Mouse (Mus musculus): Measurements from ENCODE around the gene Nmnat3. TPM values are rescaled to one million over a fixed set of nuclear protein-coding genes. Genes with fewer than 3 reads are reported as not detected.

Gene Nmnat3
- polyA plus RNA-seq, 1 experiment: not detected

DNA sequence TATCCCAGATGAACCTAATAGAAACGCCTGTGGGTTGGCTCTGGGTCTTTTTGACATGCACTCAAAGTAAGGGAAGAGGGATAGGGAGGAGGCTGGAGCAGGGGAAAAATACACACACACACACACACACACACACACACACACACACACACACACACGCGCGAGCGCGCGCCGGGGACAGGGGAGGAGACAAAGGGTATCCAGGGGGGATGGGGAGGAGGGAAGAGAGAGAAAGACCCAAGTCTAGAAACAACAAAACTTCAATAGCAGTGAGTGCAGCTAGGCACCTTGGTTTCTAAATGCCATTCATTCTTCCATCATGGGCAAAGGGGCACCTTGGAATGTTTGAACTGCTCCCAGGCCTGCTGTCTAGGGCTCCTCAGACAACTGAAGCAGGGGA, 82.5 kb downstream of the Nmnat3 start:
- TF ChIP-seq CTCF (IDR thresholded peaks at IDR 0.05; ENCODE audit: insufficient read depth, low read depth, low read length): no peak
- no peak for TF ChIP-seq POLR2A (IDR thresholded peaks at IDR 0.05; ENCODE audit: insufficient read depth, low read depth, low read length)
- H3K27ac ChIP-seq (ENCODE audit: insufficient read depth, low read depth, low read length): no peak overlapping the region
- WGBS: 69% methylated on average over 8 of the region's 8 CpGs
- no peak overlapping the region for H3K4me3 ChIP-seq (ENCODE audit: insufficient read depth, low read depth, low read length)
- H3K4me1 ChIP-seq (ENCODE audit: control insufficient read depth, insufficient read depth, low read length): no peaks in the 10 kb centered on the region

DNA sequence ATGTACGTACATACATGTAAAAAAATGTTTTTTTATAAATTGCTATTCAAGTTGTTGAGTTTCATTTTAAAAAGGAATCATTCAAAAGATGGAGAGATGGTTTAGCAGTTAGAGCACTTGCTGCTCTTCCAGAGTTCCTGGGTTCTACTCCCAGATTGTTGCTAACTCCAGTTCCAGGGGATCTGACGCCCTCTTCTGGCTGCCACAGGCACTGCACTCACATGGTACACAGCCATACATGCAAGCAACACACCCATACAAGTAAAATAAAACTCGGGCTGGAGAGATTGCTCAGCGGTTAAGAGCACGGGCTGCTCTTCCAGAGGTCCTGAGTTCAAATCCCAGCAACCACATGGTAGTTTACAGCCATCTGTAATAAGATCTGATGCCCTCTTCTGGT, 86.1 kb downstream of the Nmnat3 start:
- 97% methylated on average over 5 of the region's 5 CpGs for WGBS
- H3K4me1 ChIP-seq (ENCODE audit: control insufficient read depth, insufficient read depth, low read length): peaks cover 3% of the 10 kb centered on the region
- TF ChIP-seq POLR2A (IDR thresholded peaks at IDR 0.05; ENCODE audit: insufficient read depth, low read depth, low read length): no peak
- no peak for TF ChIP-seq CTCF (IDR thresholded peaks at IDR 0.05; ENCODE audit: insufficient read depth, low read depth, low read length)
- H3K27ac ChIP-seq (ENCODE audit: insufficient read depth, low read depth, low read length): no peak overlapping the region
- H3K4me3 ChIP-seq (ENCODE audit: insufficient read depth, low read depth, low read length): no peak overlapping the region

DNA sequence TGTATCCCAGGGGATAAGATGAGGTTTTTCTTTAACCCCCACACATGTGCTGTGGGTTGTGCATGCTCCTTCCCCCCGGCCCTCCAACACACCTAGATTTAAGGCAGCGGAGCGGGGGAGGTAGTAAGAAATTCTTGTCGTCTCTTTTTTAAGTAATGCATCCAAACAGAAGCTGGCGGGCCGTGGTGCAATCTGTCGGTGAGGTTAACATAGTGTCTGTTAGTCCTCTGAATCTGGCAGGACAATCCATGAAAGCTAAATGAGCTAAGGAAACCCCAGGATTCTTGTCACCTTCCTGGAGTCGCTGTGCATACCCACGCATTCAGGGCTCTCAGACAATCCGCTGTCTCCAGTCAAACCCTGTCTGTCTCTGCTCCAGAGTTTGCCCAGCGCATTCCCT, 87.7 kb downstream of the Nmnat3 start:
- TF ChIP-seq CTCF (IDR thresholded peaks at IDR 0.05; ENCODE audit: insufficient read depth, low read depth, low read length) (no peak), POLR2A (IDR thresholded peaks at IDR 0.05; ENCODE audit: insufficient read depth, low read depth, low read length) (no peak)
- Histone ChIP-seq H3K27ac (ENCODE audit: insufficient read depth, low read depth, low read length) (no peak overlapping the region), H3K4me1 (ENCODE audit: control insufficient read depth, insufficient read depth, low read length) (peaks cover 3% of the 10 kb centered on the region), H3K4me3 (ENCODE audit: insufficient read depth, low read depth, low read length) (no peak overlapping the region)
- 77% methylated on average over 11 of the region's 11 CpGs for WGBS

DNA sequence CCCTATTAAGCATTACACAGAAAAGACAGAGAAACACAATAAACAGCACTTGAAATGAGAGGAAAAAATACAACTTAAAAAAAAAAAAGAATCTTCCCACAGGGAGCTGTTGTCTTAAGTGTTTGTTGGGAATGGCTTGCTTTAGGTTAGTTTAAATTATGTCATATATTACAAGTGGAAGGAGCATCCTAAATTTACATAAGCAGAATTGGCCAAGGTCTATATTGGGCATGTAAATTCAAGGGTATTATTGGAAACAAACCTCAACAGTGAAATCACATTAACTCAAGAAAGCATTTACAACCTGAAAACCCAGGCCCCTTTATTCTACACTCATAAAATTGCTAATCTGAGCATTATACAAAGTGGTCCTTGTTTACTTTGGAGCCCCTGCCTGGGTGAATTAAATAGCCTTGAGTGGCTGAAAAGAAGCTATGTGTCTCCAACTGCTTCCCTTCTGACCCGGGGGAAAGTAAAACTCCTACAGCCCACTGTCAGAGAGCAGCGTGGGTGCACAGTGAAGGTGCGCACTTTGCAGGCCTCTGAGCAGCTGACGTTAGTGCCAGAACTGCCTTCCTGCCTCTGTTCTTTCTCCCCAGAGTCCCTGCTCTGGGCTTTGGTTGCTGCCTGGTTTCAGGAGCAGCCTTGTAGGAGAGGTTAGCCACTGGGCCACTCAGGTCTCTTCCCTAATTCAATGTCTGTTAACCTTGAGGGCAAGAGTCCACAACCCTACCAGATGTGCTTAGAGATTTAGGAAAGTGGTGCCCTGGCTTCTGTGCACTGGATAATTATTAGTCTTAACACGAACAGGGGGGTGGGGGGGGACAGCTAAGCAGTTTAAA, 88.3 kb downstream of the Nmnat3 start:
- 43% methylated on average over 5 of the region's 5 CpGs for WGBS
- H3K4me1 ChIP-seq (ENCODE audit: control insufficient read depth, insufficient read depth, low read length): peaks cover 3% of the 10 kb centered on the region
- no peak overlapping the region for H3K4me3 ChIP-seq (ENCODE audit: insufficient read depth, low read depth, low read length)
- TF ChIP-seq CTCF (IDR thresholded peaks at IDR 0.05; ENCODE audit: insufficient read depth, low read depth, low read length): no peak
- no peak for TF ChIP-seq POLR2A (IDR thresholded peaks at IDR 0.05; ENCODE audit: insufficient read depth, low read depth, low read length)
- no peak overlapping the region for H3K27ac ChIP-seq (ENCODE audit: insufficient read depth, low read depth, low read length)

DNA sequence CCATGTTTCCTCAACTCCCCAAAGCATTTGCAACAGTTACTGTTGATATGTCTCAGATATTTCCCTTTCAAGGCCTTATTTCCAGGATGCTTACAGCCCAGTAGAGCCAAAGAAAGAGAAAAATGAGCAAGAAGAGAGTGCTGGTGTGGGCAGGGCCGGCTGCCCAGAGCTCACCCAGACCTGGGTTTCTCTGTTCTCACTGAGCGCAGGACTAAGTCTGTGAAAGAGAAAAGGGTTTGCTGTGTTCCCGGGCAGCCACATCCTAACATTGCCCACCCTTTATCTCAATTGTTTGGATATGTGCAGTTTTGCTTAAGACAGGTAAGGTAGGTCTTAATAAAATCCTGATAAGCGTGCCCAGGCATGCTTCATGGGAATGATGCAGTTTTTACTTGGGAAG, 92.5 kb downstream of the Nmnat3 start:
- TF ChIP-seq CTCF (IDR thresholded peaks at IDR 0.05; ENCODE audit: insufficient read depth, low read depth, low read length) (no peak), POLR2A (IDR thresholded peaks at IDR 0.05; ENCODE audit: insufficient read depth, low read depth, low read length) (no peak)
- WGBS: 86% methylated on average over 4 of the region's 4 CpGs
- H3K27ac ChIP-seq (ENCODE audit: insufficient read depth, low read depth, low read length): no peak overlapping the region

DNA sequence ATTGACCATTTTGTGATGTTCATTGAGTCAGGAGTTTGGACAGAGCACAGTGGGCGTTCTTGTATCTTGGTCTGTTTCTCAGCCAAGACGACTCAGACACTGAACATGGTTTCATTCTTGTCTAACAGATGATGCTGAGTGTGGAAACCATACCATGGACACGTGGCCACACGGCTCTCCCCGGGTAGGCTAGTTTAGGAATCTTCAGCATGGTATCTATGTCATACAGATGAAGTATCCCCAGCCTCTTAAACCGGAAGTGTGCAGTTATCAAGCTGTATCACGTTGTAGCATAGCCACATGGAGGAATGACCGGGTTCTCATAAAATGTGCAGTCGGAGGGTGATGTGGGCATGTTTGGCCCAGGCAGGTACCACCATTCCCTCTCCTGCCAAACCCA, 93.4 kb downstream of the Nmnat3 start:
- no peak overlapping the region for H3K27ac ChIP-seq (ENCODE audit: insufficient read depth, low read depth, low read length)
- H3K4me3 ChIP-seq (ENCODE audit: insufficient read depth, low read depth, low read length): no peak overlapping the region
- H3K4me1 ChIP-seq (ENCODE audit: control insufficient read depth, insufficient read depth, low read length): peaks cover 3% of the 10 kb centered on the region
- WGBS: 94% methylated on average over 9 of the region's 9 CpGs
- TF ChIP-seq CTCF (IDR thresholded peaks at IDR 0.05; ENCODE audit: insufficient read depth, low read depth, low read length) (no peak), POLR2A (IDR thresholded peaks at IDR 0.05; ENCODE audit: insufficient read depth, low read depth, low read length) (no peak)

More for the DNA sequence above, 92.5 kb downstream of the Nmnat3 start:
- no peak overlapping the region for H3K4me3 ChIP-seq (ENCODE audit: insufficient read depth, low read depth, low read length)
- peaks cover 3% of the 10 kb centered on the region for H3K4me1 ChIP-seq (ENCODE audit: control insufficient read depth, insufficient read depth, low read length)

DNA sequence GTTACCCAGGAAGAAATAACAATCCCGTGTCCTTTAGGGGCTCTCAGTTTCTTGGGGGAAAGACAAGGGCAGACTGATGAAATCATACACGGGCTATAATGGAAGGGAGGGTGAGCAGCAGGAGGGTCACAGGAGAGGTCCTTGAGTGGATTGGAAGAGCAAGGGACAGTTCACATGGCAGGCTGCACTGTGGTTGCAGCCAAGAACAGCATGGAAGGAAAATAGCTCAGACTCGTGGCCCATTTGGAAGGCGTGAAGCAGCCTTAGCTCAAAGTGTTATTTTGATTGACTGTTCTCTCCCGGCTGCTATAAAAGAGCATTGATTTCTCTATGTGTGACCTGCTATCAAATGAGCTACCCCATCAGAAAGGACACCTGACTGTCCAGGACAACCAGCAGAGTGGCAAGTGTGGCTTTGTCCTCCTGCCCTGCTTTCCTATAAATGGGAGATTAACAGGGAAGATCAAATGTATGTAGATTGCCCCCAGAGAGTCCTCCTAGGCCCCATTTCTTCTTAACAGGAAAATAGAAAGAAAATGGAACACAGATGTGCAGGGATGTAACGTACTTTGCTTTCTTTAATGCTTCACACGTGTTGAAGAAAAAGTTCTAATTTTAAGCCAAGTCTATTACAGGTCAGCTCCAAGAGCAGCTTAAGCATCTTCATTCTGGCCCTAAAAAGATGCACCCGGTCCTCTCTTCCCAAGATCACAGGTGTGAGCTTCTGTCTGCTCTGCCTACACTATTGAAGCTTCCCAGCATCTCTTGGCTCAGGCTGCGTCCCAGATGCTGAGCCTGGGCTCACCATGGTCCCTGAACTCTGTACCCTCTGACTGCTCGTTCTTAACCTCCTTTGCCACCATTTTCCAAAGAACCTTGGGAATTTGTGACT, 100.8 kb downstream of the Nmnat3 start:
- TF ChIP-seq POLR2A (IDR thresholded peaks at IDR 0.05; ENCODE audit: insufficient read depth, low read depth, low read length) (no peak), CTCF (IDR thresholded peaks at IDR 0.05; ENCODE audit: insufficient read depth, low read depth, low read length) (no peak)
- Histone ChIP-seq H3K27ac (ENCODE audit: insufficient read depth, low read depth, low read length) (no peak overlapping the region), H3K4me3 (ENCODE audit: insufficient read depth, low read depth, low read length) (no peak overlapping the region), H3K4me1 (ENCODE audit: control insufficient read depth, insufficient read depth, low read length) (no peaks in the 10 kb centered on the region; the same call in 1 of the 2 replicates)
- 77% methylated on average over 10 of the region's 10 CpGs for WGBS

DNA sequence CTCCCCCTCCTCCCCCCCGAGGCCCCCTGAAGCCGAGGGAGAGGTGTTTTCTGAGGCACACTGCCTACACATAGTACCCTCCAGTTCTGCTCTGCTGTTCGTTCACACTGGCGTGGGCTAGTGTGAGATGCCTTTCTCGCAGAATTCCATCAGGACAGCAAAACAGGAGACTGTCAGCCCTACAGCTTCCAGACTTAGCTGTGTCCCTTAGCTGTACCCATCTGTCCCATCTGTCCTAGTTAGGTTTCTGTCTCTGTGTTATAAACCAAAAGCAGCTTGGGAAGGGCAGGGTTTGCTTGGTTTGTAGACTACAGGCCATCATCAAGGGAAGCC, 101.4 kb downstream of the Nmnat3 start:
- Histone ChIP-seq H3K27ac (ENCODE audit: insufficient read depth, low read depth, low read length) (no peak overlapping the region), H3K4me1 (ENCODE audit: control insufficient read depth, insufficient read depth, low read length) (no peaks in the 10 kb centered on the region; the same call in 1 of the 2 replicates), H3K4me3 (ENCODE audit: insufficient read depth, low read depth, low read length) (no peak overlapping the region)
- TF ChIP-seq POLR2A (IDR thresholded peaks at IDR 0.05; ENCODE audit: insufficient read depth, low read depth, low read length) (no peak), CTCF (IDR thresholded peaks at IDR 0.05; ENCODE audit: insufficient read depth, low read depth, low read length) (no peak)
- 81% methylated on average over 5 of the region's 5 CpGs for WGBS

DNA sequence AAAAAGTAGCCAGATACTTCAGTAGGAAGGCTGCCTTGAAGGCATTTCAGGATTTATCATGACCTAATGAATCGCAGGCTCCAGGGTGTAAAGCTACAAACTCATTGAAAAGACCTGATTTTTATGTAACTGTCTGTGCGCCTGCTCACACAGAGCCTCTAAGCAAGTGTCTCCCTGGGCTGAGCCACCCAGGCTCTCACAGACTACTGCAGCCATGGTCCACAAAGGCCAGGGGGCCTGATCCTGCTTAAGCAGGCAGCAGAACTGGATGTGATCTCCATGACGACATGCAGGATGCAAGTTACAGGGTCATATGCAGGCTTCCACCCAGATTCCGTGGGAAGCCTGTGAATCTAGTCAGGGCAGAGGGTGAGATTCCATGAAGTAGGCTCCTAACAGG, 106.3 kb downstream of the Nmnat3 start:
- Histone ChIP-seq H3K27ac (ENCODE audit: insufficient read depth, low read depth, low read length) (no peak overlapping the region), H3K4me3 (ENCODE audit: insufficient read depth, low read depth, low read length) (no peak overlapping the region), H3K4me1 (ENCODE audit: control insufficient read depth, insufficient read depth, low read length) (no peaks in the 10 kb centered on the region; the same call in 1 of the 2 replicates)
- no peak for TF ChIP-seq POLR2A (IDR thresholded peaks at IDR 0.05; ENCODE audit: insufficient read depth, low read depth, low read length)
- TF ChIP-seq CTCF (IDR thresholded peaks at IDR 0.05; ENCODE audit: insufficient read depth, low read depth, low read length): no peak
- WGBS: 77% methylated on average over 4 of the region's 4 CpGs

Measured in olfactory bulb, adult 2 months (tissue).